Mouse (Mus musculus): ENCODE measurements around the gene Tfr2. TPM values are rescaled to one million over a fixed set of nuclear protein-coding genes. Genes with fewer than 3 reads are reported as not detected.

Tfr2 gene
- polyA plus RNA-seq, 1 experiment from 2014 or later = 0.32 TPM

DNA sequence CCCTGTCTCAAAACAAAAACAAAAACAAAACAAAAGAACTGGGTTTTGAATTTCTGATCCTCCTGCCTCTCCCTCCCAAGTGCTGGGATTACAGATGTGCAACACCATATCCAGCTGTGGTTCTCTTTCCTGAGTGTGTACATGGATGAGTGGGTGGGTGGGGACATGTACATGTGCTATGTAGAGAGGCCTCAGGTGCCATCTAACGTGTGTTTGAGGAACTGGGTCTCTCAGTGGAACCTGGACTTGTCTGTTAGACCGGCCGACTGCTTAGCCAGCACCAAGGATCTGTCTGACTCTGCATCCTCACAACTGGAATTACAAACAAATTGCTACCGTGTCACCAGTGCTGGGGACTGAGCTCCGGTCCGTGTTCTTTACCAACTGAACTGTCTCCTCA lies 28.0 kb downstream of the Tfr2 start:
- ATAC-seq (ENCODE audit: low FRiP score, low read depth) = no peak
- no peak overlapping the region for H3K4me2 ChIP-seq (replicated peaks)
- H3K36me3 ChIP-seq = peaks cover 17% of the 10 kb centered on the region
- 96% methylated on average over 6 of the region's 6 CpGs for WGBS
- no peaks in the 10 kb centered on the region for H3K9me3 ChIP-seq
- no peaks in the 10 kb centered on the region for H3K27me3 ChIP-seq
- no peak overlapping the region for H3K9ac ChIP-seq
- peaks cover 22% of the 10 kb centered on the region for H3K4me1 ChIP-seq
- H3K27ac ChIP-seq = no peak overlapping the region
- no peak overlapping the region for H3K4me3 ChIP-seq

DNA sequence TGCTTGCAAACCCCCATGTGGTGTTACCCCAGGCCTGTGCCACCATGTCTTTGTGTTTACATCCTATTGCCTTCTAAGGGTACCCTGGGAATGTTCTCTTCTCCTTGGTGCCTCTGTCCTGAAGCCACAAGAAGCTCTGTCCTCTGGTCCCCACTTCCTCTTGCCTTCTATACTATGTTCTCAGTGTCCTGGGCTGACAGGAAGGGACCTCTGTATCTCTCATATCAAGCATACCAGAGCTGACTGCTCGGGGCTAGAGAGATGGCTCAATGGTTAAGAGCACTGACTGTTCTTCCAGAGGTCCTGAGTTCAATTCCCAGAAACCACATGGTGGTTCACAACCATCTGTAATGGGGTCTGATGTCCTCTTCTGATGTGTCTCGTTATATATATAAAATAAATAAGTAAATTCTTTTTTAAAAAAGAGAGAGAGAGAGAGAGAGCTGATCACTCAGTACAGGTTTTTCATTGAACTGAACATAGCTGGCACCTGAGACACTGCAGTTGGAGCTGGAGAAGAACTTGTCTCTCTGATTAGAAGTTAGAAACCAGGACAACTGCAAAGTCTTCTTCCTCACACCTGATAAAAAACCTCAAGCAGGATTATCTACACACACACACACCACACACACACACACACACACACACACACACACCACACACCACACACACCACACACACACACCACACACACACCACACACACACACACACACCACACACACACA lies 28.6 kb downstream of the Tfr2 start:
- no peak overlapping the region for H3K9ac ChIP-seq
- H3K27ac ChIP-seq = no peak overlapping the region
- H3K36me3 ChIP-seq = peaks cover 17% of the 10 kb centered on the region
- no peak overlapping the region for H3K4me3 ChIP-seq
- no peaks in the 10 kb centered on the region for H3K27me3 ChIP-seq
- no peak overlapping the region for H3K4me2 ChIP-seq (replicated peaks)
- H3K4me1 ChIP-seq = peaks cover 28% of the 10 kb centered on the region
- 87% methylated on average over 2 of the region's 2 CpGs for WGBS
- no peak for ATAC-seq (ENCODE audit: low FRiP score, low read depth)
- H3K9me3 ChIP-seq = no peaks in the 10 kb centered on the region

DNA sequence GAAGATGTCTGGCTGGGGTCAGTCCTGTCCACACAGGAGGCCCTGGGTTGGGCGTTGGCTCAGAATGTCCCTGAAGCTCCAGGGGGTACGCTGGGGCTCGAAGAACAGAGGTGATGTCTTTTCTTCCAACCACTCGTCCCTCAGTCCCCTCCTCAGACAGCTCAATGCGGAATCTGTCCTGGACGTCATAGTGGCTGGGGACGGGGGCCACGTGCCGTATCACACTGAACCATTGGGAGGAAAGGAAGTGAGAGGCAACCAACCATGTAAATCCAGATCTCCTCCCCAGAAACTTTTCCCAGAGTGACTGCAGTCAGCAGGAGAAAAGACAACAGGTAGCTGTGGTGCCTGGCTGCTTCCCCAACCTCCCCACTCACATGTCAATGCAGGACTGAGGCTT lies 30.0 kb downstream of the Tfr2 start:
- Histone ChIP-seq H3K27ac (no peak overlapping the region), H3K9me3 (no peaks in the 10 kb centered on the region), H3K9ac (peak overlapping the region; percentile 87), H3K4me1 (peaks cover 31% of the 10 kb centered on the region), H3K4me2 (replicated peaks) (peak overlapping the region; percentile 96), H3K4me3 (peak overlapping the region; percentile 76), H3K27me3 (no peaks in the 10 kb centered on the region), H3K36me3 (peaks cover 20% of the 10 kb centered on the region)
- 71% methylated on average over 9 of the region's 9 CpGs for WGBS
- no peak for ATAC-seq (ENCODE audit: low FRiP score, low read depth)

DNA sequence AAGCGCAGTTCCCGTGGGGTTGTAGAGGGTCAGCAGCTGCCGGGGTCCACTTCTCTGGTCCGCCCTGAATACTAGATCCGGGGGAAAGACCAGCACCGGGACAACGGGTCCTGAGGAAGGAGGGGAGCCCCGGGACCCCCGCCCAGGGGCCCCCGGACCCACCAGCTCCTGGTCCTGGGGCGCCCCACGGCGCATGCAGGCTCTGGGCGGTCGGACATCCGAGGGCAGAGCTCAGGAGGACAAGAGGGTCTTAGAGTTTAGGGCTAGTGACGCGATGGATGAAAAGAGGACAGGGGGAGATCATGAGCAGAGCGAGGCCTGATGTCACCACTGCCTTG lies 30.6 kb downstream of the Tfr2 start:
- no peak; the same call in 1 of the 2 replicates for ATAC-seq (ENCODE audit: low FRiP score, low read depth)

DNA sequence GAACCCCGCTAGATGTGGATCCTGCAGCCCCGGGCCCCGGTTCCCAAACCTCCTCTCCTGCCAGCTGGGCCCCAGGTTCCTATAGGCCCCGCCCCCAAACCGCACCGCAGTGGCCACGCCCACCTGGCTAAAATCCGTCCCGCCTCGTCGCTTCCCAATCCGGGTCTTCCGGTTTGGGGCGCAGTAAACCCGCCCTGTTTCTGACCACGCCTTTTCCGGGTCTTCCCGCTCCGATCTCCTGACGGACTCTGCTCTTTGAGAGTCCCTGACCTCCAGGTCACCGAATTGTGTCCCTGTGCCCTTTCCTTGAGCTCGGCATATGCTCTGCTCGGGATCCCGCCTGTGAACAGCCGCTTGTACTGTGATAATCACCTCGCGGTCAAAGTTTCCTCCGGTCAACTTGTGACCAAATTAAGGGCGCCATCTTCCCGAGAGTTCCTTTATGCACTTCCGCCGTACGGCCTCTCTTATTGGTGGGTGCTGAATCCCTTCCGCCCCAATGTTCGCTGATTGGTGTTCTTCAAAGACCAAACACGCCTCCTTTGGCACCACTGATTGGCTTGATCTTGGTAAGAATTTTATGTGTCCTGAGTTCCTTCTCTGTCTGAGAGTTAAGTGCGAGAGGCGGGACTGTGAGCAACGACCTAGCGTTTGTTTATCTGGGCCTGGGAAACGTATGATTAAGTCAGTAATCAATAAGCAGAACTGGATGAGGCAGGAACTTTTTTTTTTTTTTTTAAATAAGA lies 31.2 kb downstream of the Tfr2 start, which contains the start of gene Mospd3:
Mospd3 (minus strand) TSS at position 440 of the 746 bp plus-strand sequence.
- Histone ChIP-seq H3K9me3 (no peaks in the 10 kb centered on the region), H3K27me3 (no peaks in the 10 kb centered on the region), H3K27ac (peak within 1 kb of the TSS; percentile 80), H3K9ac (peak within 1 kb of the TSS; percentile 87), H3K36me3 (peaks cover 32% of the 10 kb centered on the region), H3K4me3 (peak within 1 kb of the TSS; percentile 76), H3K4me1 (peaks cover 31% of the 10 kb centered on the region), H3K4me2 (replicated peaks) (peak within 1 kb of the TSS; percentile 96)
- peak; percentile 96 for ATAC-seq (ENCODE audit: low FRiP score, low read depth)
- under 1% methylated on average over 41 of the region's 41 CpGs for WGBS

More for the DNA sequence above, 30.6 kb downstream of the Tfr2 start:
- Histone ChIP-seq H3K36me3 (peaks cover 27% of the 10 kb centered on the region), H3K4me3 (peak overlapping the region; percentile 76), H3K4me2 (replicated peaks) (peak overlapping the region; percentile 96), H3K27ac (peak overlapping the region; percentile 77), H3K27me3 (no peaks in the 10 kb centered on the region), H3K9ac (peak overlapping the region; percentile 87), H3K9me3 (no peaks in the 10 kb centered on the region), H3K4me1 (peaks cover 31% of the 10 kb centered on the region)
- WGBS = 3% methylated on average over 18 of the region's 19 CpGs

DNA sequence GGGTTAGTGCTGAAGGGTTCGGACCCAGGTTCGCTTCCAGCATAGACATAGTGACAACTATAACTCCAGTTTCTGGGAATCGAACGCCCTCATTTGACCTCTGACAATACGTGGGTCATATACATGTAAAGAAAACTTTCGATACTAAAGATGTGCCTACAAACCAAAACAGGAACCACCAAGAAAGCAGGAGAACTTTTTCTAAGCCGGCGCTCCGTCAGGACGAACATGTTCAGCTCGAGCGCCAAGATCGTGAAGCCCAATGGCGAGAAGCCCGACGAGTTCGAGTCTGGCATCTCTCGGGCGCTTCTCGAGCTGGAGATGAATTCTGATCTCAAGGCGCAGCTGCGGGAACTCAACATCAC lies 31.7 kb downstream of the Tfr2 start:
- no peaks in the 10 kb centered on the region for H3K9me3 ChIP-seq
- under 1% methylated on average over 22 of the region's 22 CpGs for WGBS

DNA sequence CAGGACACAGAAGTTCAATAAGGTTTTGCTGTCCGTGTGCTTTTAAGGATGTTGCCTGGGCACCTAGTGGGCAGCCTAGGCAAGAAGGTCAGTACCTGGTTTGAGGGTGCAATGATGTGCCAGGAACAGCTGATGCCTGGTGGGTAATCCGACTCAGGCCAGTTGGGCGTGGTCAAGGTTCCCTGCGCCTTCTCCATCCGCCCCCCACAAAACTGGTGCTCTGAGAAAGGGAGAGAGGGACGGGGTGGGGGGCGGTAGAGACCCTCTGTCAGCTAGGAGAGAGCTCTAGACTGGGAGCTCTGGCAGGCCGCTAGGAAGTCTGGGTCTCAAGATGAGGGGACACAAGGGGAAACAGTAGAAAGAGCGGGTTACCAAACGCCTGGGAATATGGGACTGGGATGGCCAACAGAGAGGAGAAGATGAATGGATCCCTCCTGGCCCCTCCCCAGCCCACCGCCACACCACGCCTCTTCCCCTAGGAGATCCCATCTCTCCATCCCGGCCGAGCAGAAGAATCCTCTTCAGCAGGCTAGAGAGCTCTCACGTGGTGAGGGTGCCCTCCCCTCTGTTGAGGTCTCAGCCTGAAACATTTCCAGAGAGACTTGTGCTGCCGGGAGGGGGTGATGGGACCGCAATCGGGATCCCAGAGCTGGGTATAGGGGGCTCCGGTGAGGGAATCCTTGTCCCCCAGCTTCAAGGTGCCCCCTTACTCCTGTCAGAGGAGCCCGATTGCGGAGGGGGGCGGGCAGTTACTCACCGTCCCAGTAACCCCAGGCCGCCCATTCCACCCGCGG lies 38.4 kb downstream of the Tfr2 start:
- no peak for ATAC-seq (ENCODE audit: low FRiP score, low read depth)
- 23% methylated on average over 26 of the region's 26 CpGs for WGBS
- peak overlapping the region; percentile 76 for H3K4me2 ChIP-seq (replicated peaks)
- H3K9ac ChIP-seq = peak overlapping the region; percentile 67
- H3K4me1 ChIP-seq = peaks cover 59% of the 10 kb centered on the region
- H3K27ac ChIP-seq = no peak overlapping the region
- peak overlapping the region; percentile 48 for H3K4me3 ChIP-seq
- H3K9me3 ChIP-seq = no peaks in the 10 kb centered on the region
- H3K27me3 ChIP-seq = no peaks in the 10 kb centered on the region
- H3K36me3 ChIP-seq = peaks cover 37% of the 10 kb centered on the region

More for the DNA sequence above, 31.7 kb downstream of the Tfr2 start:
- H3K36me3 ChIP-seq = peaks cover 38% of the 10 kb centered on the region
- H3K27ac ChIP-seq = peak overlapping the region; percentile 63
- peak overlapping the region; percentile 69 for H3K9ac ChIP-seq
- H3K27me3 ChIP-seq = no peaks in the 10 kb centered on the region
- H3K4me2 ChIP-seq (replicated peaks) = peak overlapping the region; percentile 96
- no peak for ATAC-seq (ENCODE audit: low FRiP score, low read depth)
- H3K4me3 ChIP-seq = peak overlapping the region; percentile 76
- peaks cover 31% of the 10 kb centered on the region for H3K4me1 ChIP-seq

DNA sequence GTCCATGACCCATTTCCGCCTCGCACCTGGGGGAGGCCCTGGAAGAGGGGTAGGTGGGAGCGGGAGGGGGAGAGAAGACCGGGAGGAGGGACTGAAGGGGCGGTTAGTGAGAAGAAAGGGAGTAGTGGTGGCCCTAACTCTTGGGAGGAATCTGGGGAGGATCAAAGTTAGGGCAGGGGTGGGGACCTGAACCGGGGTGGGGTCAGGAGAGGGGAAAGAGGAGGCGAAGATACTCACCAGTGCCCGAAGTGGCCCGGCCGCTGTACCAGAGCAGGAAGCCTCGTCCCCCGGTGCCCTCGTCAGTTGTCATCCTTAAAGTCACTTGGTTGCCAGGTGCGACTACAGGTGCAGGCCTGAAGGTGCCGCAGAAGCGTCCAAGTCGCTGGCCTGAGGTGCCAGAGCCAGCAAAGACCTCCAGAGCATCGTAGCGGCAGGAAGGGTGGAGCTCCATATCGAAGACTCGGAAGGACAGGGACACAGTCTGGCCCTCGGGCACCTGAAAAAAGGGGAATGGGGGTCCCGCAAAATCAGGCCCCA lies 39.1 kb downstream of the Tfr2 start:
- peaks cover 61% of the 10 kb centered on the region for H3K4me1 ChIP-seq
- WGBS = 13% methylated on average over 23 of the region's 23 CpGs
- H3K36me3 ChIP-seq = peaks cover 37% of the 10 kb centered on the region
- H3K4me2 ChIP-seq (replicated peaks) = peak overlapping the region; percentile 76
- no peak for ATAC-seq (ENCODE audit: low FRiP score, low read depth)
- no peaks in the 10 kb centered on the region for H3K9me3 ChIP-seq
- H3K27me3 ChIP-seq = no peaks in the 10 kb centered on the region
- peak overlapping the region; percentile 67 for H3K9ac ChIP-seq
- 0 out of 2 replicates have a peak overlapping the region, but pooled peaks have one; percentile 28 for H3K27ac ChIP-seq
- peak overlapping the region; percentile 48 for H3K4me3 ChIP-seq

DNA sequence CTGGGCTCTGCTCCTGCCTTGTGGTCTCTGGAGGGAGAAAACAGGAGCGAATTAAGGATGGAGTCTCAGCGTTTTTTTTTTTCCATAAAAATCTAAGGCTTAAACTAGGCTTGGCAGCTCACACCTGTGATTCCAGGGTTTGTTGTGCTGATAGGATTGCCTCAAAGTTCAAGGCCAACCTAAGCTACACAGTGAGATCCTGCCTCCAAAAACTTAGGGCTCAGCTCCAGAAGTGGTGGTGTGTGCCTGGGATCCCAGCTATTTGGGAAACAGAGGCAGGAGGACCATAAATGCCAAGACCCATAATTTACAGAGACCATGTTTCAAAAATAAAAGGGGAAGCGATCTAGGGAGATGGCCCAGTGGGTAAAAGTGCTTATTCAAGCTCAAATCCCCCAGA lies 39.7 kb downstream of the Tfr2 start:
- H3K9ac ChIP-seq = peak overlapping the region; percentile 67

DNA sequence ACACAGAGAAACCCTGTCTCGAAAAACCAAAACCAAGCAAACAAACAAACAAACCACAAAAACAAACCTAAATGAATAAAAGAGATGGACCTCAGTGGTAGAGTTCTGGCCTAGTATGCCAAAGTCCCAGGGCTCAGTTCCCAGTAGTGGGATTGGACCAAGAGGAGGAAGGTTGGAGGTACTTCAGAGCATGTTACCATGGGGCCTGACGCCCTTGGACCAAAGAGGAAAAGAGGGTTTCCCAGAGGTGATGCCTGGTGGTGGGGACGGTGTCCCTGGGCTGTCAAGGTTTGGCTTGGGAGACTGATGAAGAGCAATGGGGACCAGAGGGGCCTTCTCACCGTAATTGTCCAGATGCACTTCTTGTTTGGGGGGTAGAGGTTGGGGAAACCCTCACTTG lies 40.4 kb downstream of the Tfr2 start:
- peaks cover 29% of the 10 kb centered on the region for H3K36me3 ChIP-seq
- 33% methylated on average over 4 of the region's 4 CpGs for WGBS
- H3K27me3 ChIP-seq = no peaks in the 10 kb centered on the region
- peak overlapping the region; percentile 48 for H3K4me3 ChIP-seq
- peaks cover 63% of the 10 kb centered on the region for H3K4me1 ChIP-seq
- no peaks in the 10 kb centered on the region for H3K9me3 ChIP-seq
- peak overlapping the region; percentile 67 for H3K9ac ChIP-seq
- H3K4me2 ChIP-seq (replicated peaks) = peak overlapping the region; percentile 76
- H3K27ac ChIP-seq = peak overlapping the region; percentile 99
- ATAC-seq (ENCODE audit: low FRiP score, low read depth) = no peak

More for the DNA sequence above, 39.7 kb downstream of the Tfr2 start:
- no peaks in the 10 kb centered on the region for H3K9me3 ChIP-seq
- H3K27ac ChIP-seq = peak overlapping the region; percentile 99; the same call in 1 of the 2 replicates
- peak overlapping the region; percentile 76 for H3K4me2 ChIP-seq (replicated peaks)
- peaks cover 35% of the 10 kb centered on the region for H3K36me3 ChIP-seq
- ATAC-seq (ENCODE audit: low FRiP score, low read depth) = no peak
- 39% methylated on average over 3 of the region's 3 CpGs for WGBS
- no peaks in the 10 kb centered on the region for H3K27me3 ChIP-seq
- peak overlapping the region; percentile 48 for H3K4me3 ChIP-seq
- H3K4me1 ChIP-seq = peaks cover 63% of the 10 kb centered on the region

DNA sequence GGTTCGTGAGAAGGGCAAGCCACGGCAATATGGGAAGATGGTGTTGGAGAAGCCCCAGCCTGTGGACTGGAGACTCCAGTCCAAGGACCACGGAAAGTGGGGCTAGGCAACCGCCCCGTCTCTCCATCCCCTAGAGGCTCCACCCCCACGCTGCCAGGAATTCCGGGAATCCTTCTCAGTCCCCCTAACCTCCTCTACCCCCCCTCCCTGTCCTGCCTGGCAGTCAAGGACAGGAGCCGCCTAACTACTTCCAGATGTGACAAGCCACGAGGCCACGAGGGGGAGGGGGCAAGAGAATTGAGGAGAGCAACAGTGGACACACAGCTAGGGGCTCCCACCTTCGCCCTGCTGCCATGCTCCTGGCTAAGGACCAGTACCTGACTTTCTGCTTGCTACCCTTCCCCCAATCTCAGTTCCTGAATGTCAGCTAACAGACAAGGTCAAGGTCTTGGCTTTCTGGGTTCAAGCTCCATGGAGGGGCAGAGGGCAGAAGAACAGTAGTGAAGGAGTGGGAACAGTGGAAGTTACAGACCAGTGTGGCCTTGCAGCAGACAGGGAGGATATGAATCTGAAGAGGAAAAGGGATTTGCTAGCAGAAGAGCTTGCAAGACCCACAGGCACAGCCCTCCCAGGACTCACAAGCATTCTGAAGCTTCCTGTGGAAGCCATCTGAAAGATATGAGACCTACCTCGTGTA lies 41.1 kb downstream of the Tfr2 start:
- peak overlapping the region; percentile 76 for H3K4me2 ChIP-seq (replicated peaks)
- ATAC-seq (ENCODE audit: low FRiP score, low read depth) = peak; percentile 60
- peaks cover 22% of the 10 kb centered on the region for H3K36me3 ChIP-seq
- no peaks in the 10 kb centered on the region for H3K27me3 ChIP-seq
- peak overlapping the region; percentile 48 for H3K4me3 ChIP-seq
- peaks cover 63% of the 10 kb centered on the region for H3K4me1 ChIP-seq
- WGBS = 1% methylated on average over 12 of the region's 12 CpGs
- H3K27ac ChIP-seq = peak overlapping the region; percentile 99
- H3K9me3 ChIP-seq = no peaks in the 10 kb centered on the region
- peak overlapping the region; percentile 67 for H3K9ac ChIP-seq
